In genomic region chr12:91667741-91668140, GRCm38 (mm10) we compare ENCODE assay signal across 14 mouse cellular contexts.
DNase-seq lines count a peak whose midpoint lies in the region; ATAC-seq and TF ChIP-seq lines count a peak whose summit lies in the region.
"Had no signal": no experiment of that assay in that cellular context is flagged by ENCODE, and none has a peak within 500 bp of the region (broad histone marks: within the 10 kb centered on the region; RNA-seq: fewer than 3 reads in every experiment).

No protein-coding gene starts in this region.

- peak; percentile 41 for ATAC-seq in forebrain, embryonic 13.5 days
- no peak for ATAC-seq in liver, postnatal 0 days

- no peak overlapping the region for H3K4me2 ChIP-seq in forebrain, embryonic 13.5 days
- H3K4me2 ChIP-seq in liver, postnatal 0 days (ENCODE audit: low read depth, low read length), result no peak overlapping the region
- H3K4me2 ChIP-seq: liver, embryonic 12.5 days had no signal

- no peaks in the 10 kb centered on the region for H3K27me3 ChIP-seq in forebrain, embryonic 13.5 days
- H3K27me3 ChIP-seq in forebrain, embryonic 10.5 days (ENCODE audit: poor library complexity, severe bottlenecking), result no peaks in the 10 kb centered on the region
- H3K27me3 ChIP-seq in liver, postnatal 0 days (ENCODE audit: insufficient read depth, low read length), result no peaks in the 10 kb centered on the region
- H3K27me3 ChIP-seq: liver, embryonic 12.5 days had no signal

- no peaks in the 10 kb centered on the region for H3K9me3 ChIP-seq in forebrain, embryonic 13.5 days (replicated peaks)
- no peaks in the 10 kb centered on the region for H3K9me3 ChIP-seq in forebrain, embryonic 10.5 days
- no peaks in the 10 kb centered on the region for H3K9me3 ChIP-seq in liver, postnatal 0 days (ENCODE audit: low read length)
- H3K9me3 ChIP-seq: liver, embryonic 12.5 days had no signal

- DNase-seq in forebrain, embryonic 10.5 days (ENCODE audit: extremely low spot score, low spot score), result no peak
- DNase-seq in liver, postnatal 0 days, result no peak
- no peak for DNase-seq in liver
- peak; percentile 35 for DNase-seq in 416B (ENCODE audit: low read depth)
- peak; percentile 6 for DNase-seq in mesoderm, embryonic 11.5 days (ENCODE audit: low read depth, low spot score)
- DNase-seq in left cerebral cortex, adult 11 months (ENCODE audit: low spot score), result no peak
- DNase-seq in right cerebral cortex, adult 18-20 months, result no peak
- DNase-seq: cerebellum, adult 11-12 months; gastrocnemius, postnatal 14 days; kidney, adult 11 months; kidney, postnatal 14 days; layer of hippocampus, adult 9-11 months had no signal

- no peaks in the 10 kb centered on the region for H3K36me3 ChIP-seq in forebrain, embryonic 13.5 days (ENCODE audit: poor library complexity, severe bottlenecking)
- no peaks in the 10 kb centered on the region for H3K36me3 ChIP-seq in forebrain, embryonic 10.5 days (replicated peaks)
- H3K36me3 ChIP-seq in liver, postnatal 0 days (replicated peaks; ENCODE audit: insufficient read depth, low read length), result no peaks in the 10 kb centered on the region

- H3K4me3 ChIP-seq in forebrain, embryonic 13.5 days, result no peak overlapping the region
- H3K4me3 ChIP-seq in forebrain, embryonic 10.5 days, result no peak overlapping the region
- no peak overlapping the region for H3K4me3 ChIP-seq in liver, postnatal 0 days (ENCODE audit: low read depth, low read length)
- H3K4me3 ChIP-seq: liver, embryonic 12.5 days had no signal

- 58% methylated on average over 7 of the region's 7 CpGs for WGBS in forebrain, embryonic 13.5 days
- WGBS in forebrain, embryonic 10.5 days, result 90% methylated on average over 7 of the region's 7 CpGs
- 69% methylated on average over 7 of the region's 7 CpGs for WGBS in liver, postnatal 0 days (ENCODE audit: insufficient replicate concordance)

- no peak for TF ChIP-seq EP300 in liver, postnatal 0 days (IDR thresholded peaks at IDR 0.05; ENCODE audit: low read depth)

- H3K27ac ChIP-seq in forebrain, embryonic 13.5 days, result no peak overlapping the region
- no peak overlapping the region for H3K27ac ChIP-seq in forebrain, embryonic 10.5 days
- peak overlapping the region; percentile 88 for H3K27ac ChIP-seq in liver, postnatal 0 days (ENCODE audit: low read depth)
- H3K27ac ChIP-seq: liver, embryonic 12.5 days had no signal

- H3K4me1 ChIP-seq in forebrain, embryonic 13.5 days, result peaks cover 31% of the 10 kb centered on the region
- peaks cover 7% of the 10 kb centered on the region; the same call in 1 of the 2 replicates for H3K4me1 ChIP-seq in forebrain, embryonic 10.5 days
- H3K4me1 ChIP-seq in liver, postnatal 0 days (ENCODE audit: insufficient read depth), result peaks cover 23% of the 10 kb centered on the region

- no peak overlapping the region for H3K9ac ChIP-seq in forebrain, embryonic 13.5 days
- no peak overlapping the region for H3K9ac ChIP-seq in liver, postnatal 0 days (replicated peaks)
- H3K9ac ChIP-seq: liver, embryonic 12.5 days had no signal

- TF ChIP-seq CTCF in liver, postnatal 0 days (IDR thresholded peaks at IDR 0.05; ENCODE audit: low read depth), result no peak

Comparison
In these comparisons a context has a peak if more than half of its experiments do, and no peak if none do; other contexts are left out.
1. DNase-seq: peak in 416B (single experiment) and mesoderm, embryonic 11.5 days (single experiment); none in forebrain, embryonic 10.5 days (single experiment), liver, postnatal 0 days (single experiment), liver (single experiment), left cerebral cortex, adult 11 months (single experiment) and right cerebral cortex, adult 18-20 months (single experiment).